Mouse (Mus musculus) layer of hippocampus, adult 8-10 months (tissue): ENCODE data around the gene Cd34. TPM values are rescaled to one million over a fixed set of nuclear protein-coding genes. Genes with fewer than 3 reads are reported as not detected.

Experiments
- DNase-seq, 2 experiments: peaks; one replicate each; pipeline ENCODE4 v3.0.0; 2022; ENCODE audit warnings: low spot score in 2 of 2
- total RNA-seq, 4 experiments: library from RNA; stranded (reverse); gene quantifications; 2 replicates each; pipeline ENCODE4 v1.2.4; 2022

The Cd34 gene
- total RNA-seq, 4 experiments from 2014 or later, result 32.2 to 56.7 (median 45.5) TPM

GRCm38 (mm10) chr1:194962712-194963111, 24.1 kb downstream of the Cd34 start:
- DNase-seq, result no peak

- DNase-seq, result no peak
These were observed 33.4 kb downstream of the Cd34 start for GRCm38 (mm10) chr1:194971980-194972379.

GRCm38 (mm10) chr1:194976164-194976516, 37.5 kb downstream of the Cd34 start:
- peak; percentile 80 to 91 for DNase-seq

GRCm38 (mm10) chr1:194976517-194977370, 38.1 kb downstream of the Cd34 start:
- peak; percentile 65 to 70 for DNase-seq

- DNase-seq, result peak; percentile 56 to 69
These were observed 38.7 kb downstream of the Cd34 start for GRCm38 (mm10) chr1:194977371-194977761.

- peak; percentile 60 to 69 for DNase-seq
These were observed 39.5 kb downstream of the Cd34 start for GRCm38 (mm10) chr1:194977946-194978720.

GRCm38 (mm10) chr1:194980826-194981435, 42.3 kb downstream of the Cd34 start:
- DNase-seq, result no peak

GRCm38 (mm10) chr1:194982931-194983690, 44.5 kb downstream of the Cd34 start:
- DNase-seq, result peak; percentile 37 to 48

GRCm38 (mm10) chr1:194984914-194985313, 46.3 kb downstream of the Cd34 start:
- no peak for DNase-seq

GRCm38 (mm10) chr1:194985442-194986210, 47.0 kb downstream of the Cd34 start:
- DNase-seq, result no peak

GRCm38 (mm10) chr1:194989024-194989423, 50.4 kb downstream of the Cd34 start:
- no peak for DNase-seq

- DNase-seq, result no peak
These were observed 52.4 kb downstream of the Cd34 start for GRCm38 (mm10) chr1:194990976-194991375.

GRCm38 (mm10) chr1:194991654-194992053, 53.0 kb downstream of the Cd34 start:
- no peak for DNase-seq

GRCm38 (mm10) chr1:194992589-194993317, 54.1 kb downstream of the Cd34 start:
- DNase-seq, result no peak

GRCm38 (mm10) chr1:194993409-194993988, 54.9 kb downstream of the Cd34 start:
- DNase-seq, result no peak

- no peak for DNase-seq
These were observed 55.6 kb downstream of the Cd34 start for GRCm38 (mm10) chr1:194994262-194994661.

- DNase-seq, result no peak
These were observed 56.6 kb downstream of the Cd34 start for GRCm38 (mm10) chr1:194995196-194995595.

GRCm38 (mm10) chr1:194998396-194998795, 59.8 kb downstream of the Cd34 start:
- no peak for DNase-seq

- DNase-seq, result no peak
These were observed 64.7 kb downstream of the Cd34 start for GRCm38 (mm10) chr1:195003328-195003727.
